Mouse (Mus musculus) brain, embryonic 14.5 days (tissue): ENCODE results near the gene Eef1a1.

Experiments
- CTCF ChIP-seq: fragments of 200-500 bp; IDR thresholded peaks from 2 replicates; pipeline ENCODE4 v1.5.1; 2012; ENCODE audit warnings: inconsistent platforms, mild to moderate bottlenecking, moderate library complexity, borderline replicate concordance; ENCODE audit not compliant: insufficient read depth, insufficient read length; ENCODE audit errors: extremely low read depth
- POLR2A ChIP-seq: fragments of 200-500 bp; IDR thresholded peaks from 2 replicates; pipeline ENCODE4 v1.6.1; 2012; ENCODE audit warnings: mild to moderate bottlenecking, inconsistent platforms, borderline replicate concordance; ENCODE audit not compliant: poor library complexity, insufficient read depth, insufficient read length, severe bottlenecking; ENCODE audit errors: extremely low read depth

- TF ChIP-seq CTCF (no peak), POLR2A (no peak)
These were observed 48.4 kb upstream of the Eef1a1 start for GRCm38 (mm10) chr9:78537154-78537873.
